Mouse (Mus musculus) limb, embryonic 12.5 days (tissue): ENCODE data around the gene Plbd1. TPM values are rescaled to one million over a fixed set of nuclear protein-coding genes. Genes with fewer than 3 reads are reported as not detected.

ENCODE experiments used
- ATAC-seq: fragments of 200-750 bp; cut with Nextera tagmentation; 2 replicates; pipeline ENCODE4 v1.8.0; 2017; ENCODE audit warnings: low read depth, moderate TSS enrichment; ENCODE audit not compliant: insufficient number of reproducible peaks, insufficient read depth, low FRiP score, low TSS enrichment
- H3K27ac ChIP-seq: fragments of 300-500 bp; sonication (generic); 2 replicates; pipeline ENCODE4 v1.5.1; 2016; ENCODE audit warnings: mild to moderate bottlenecking, moderate library complexity
- H3K27me3 ChIP-seq: fragments of 300-500 bp; sonication (generic); 2 replicates; pipeline ENCODE4 v1.6.1; 2016; ENCODE audit warnings: mild to moderate bottlenecking, moderate library complexity
- H3K36me3 ChIP-seq: fragments of 300-500 bp; sonication (generic); 2 replicates; pipeline ENCODE4 v1.6.1; 2016; ENCODE audit warnings: mild to moderate bottlenecking, moderate library complexity
- H3K4me1 ChIP-seq: fragments of 300-500 bp; sonication (generic); replicated peaks from 2 replicates; pipeline ENCODE4 v1.6.1; 2016
- H3K4me2 ChIP-seq: fragments of 300-500 bp; sonication (generic); 2 replicates; pipeline ENCODE4 v1.6.1; 2016; ENCODE audit warnings: mild to moderate bottlenecking, moderate library complexity
- H3K4me3 ChIP-seq: fragments of 300-500 bp; sonication (generic); replicated peaks from 2 replicates; pipeline ENCODE4 v1.5.1; 2016; ENCODE audit warnings: mild to moderate bottlenecking
- H3K9ac ChIP-seq: fragments of 300-500 bp; sonication (generic); replicated peaks from 2 replicates; pipeline ENCODE4 v1.6.1; 2016; ENCODE audit warnings: mild to moderate bottlenecking, moderate library complexity
- H3K9me3 ChIP-seq: fragments of 300-500 bp; sonication (generic); 2 replicates; pipeline ENCODE4 v1.6.1; 2016; ENCODE audit warnings: mild to moderate bottlenecking, moderate library complexity
- WGBS: fragments of 180-500 bp; shearing (Covaris S2); methylation state at CpG from one replicate; pipeline ENCODE4 v1.1.7; 2016; 5-methylcytosine and 5-hydroxymethylcytosine counted together
- polyA plus RNA-seq: library from polyadenylated mRNA; unstranded; fragments of >200 nt; fragmentation: Nextera tagmentation; extraction: Ambion mirVana; gene quantifications from 2 replicates; pipeline ENCODE4 v1.2.1, GENCODE M21; 2016

Plbd1 gene
- 1.4 and 1.5 TPM in 2 replicates for polyA plus RNA-seq

- peak; percentile 26; the same call in 1 of the 2 replicates for ATAC-seq
- H3K4me2 ChIP-seq = peak within 1 kb of the TSS; percentile 85
- no peaks in the 10 kb centered on the region for H3K9me3 ChIP-seq
- H3K27me3 ChIP-seq = peaks cover 40% of the 10 kb centered on the region
- H3K4me1 ChIP-seq = peaks cover 9% of the 10 kb centered on the region; the same call in 1 of the 2 replicates
- no peaks in the 10 kb centered on the region for H3K36me3 ChIP-seq
- 2% methylated on average over 19 of the region's 19 CpGs for WGBS
- H3K27ac ChIP-seq = no peak within 1 kb of the TSS
- H3K4me3 ChIP-seq = peak within 1 kb of the TSS; percentile 44
- H3K9ac ChIP-seq = peak within 1 kb of the TSS; percentile 51
These were observed at the start of gene Plbd1 for GRCm38 (mm10) chr6:136661706-136662016. Plbd1 (minus strand) TSS chr6:136661928.

- WGBS = 84% methylated on average over 5 of the region's 5 CpGs
- no peak overlapping the region for H3K4me3 ChIP-seq
- no peaks in the 10 kb centered on the region for H3K4me1 ChIP-seq
- H3K4me2 ChIP-seq = no peak overlapping the region
- H3K9ac ChIP-seq = no peak overlapping the region
- no peaks in the 10 kb centered on the region for H3K27me3 ChIP-seq
- no peaks in the 10 kb centered on the region for H3K36me3 ChIP-seq
- no peak for ATAC-seq
- H3K9me3 ChIP-seq = no peaks in the 10 kb centered on the region
- H3K27ac ChIP-seq = no peak overlapping the region
These were observed 48.7 kb upstream of the Plbd1 start for GRCm38 (mm10) chr6:136710408-136710807.

- Histone ChIP-seq H3K27ac (no peak overlapping the region), H3K9ac (no peak overlapping the region), H3K4me2 (no peak overlapping the region), H3K27me3 (no peaks in the 10 kb centered on the region), H3K9me3 (no peaks in the 10 kb centered on the region), H3K4me1 (no peaks in the 10 kb centered on the region), H3K36me3 (no peaks in the 10 kb centered on the region), H3K4me3 (no peak overlapping the region)
- ATAC-seq = no peak
- 91% methylated on average over 6 of the region's 6 CpGs for WGBS
These were observed 46.9 kb upstream of the Plbd1 start for GRCm38 (mm10) chr6:136708597-136708996.

- no peaks in the 10 kb centered on the region for H3K9me3 ChIP-seq
- no peak overlapping the region for H3K27ac ChIP-seq
- no peak overlapping the region for H3K4me3 ChIP-seq
- H3K9ac ChIP-seq = no peak overlapping the region
- no peaks in the 10 kb centered on the region for H3K27me3 ChIP-seq
- no peak for ATAC-seq
- H3K4me2 ChIP-seq = no peak overlapping the region
- H3K4me1 ChIP-seq = no peaks in the 10 kb centered on the region
- H3K36me3 ChIP-seq = no peaks in the 10 kb centered on the region
- 89% methylated on average over 3 of the region's 3 CpGs for WGBS
These were observed 40.1 kb upstream of the Plbd1 start for GRCm38 (mm10) chr6:136701878-136702277.

- no peak for ATAC-seq
These were observed 39.5 kb upstream of the Plbd1 start for GRCm38 (mm10) chr6:136701185-136701584.

GRCm38 (mm10) chr6:136691314-136691713 is 29.6 kb upstream of the Plbd1 start:
- H3K4me2 ChIP-seq = no peak overlapping the region
- H3K4me3 ChIP-seq = no peak overlapping the region
- H3K27me3 ChIP-seq = no peaks in the 10 kb centered on the region
- no peak overlapping the region for H3K27ac ChIP-seq
- no peak for ATAC-seq
- H3K4me1 ChIP-seq = peaks cover 8% of the 10 kb centered on the region; the same call in 1 of the 2 replicates
- WGBS = 89% methylated on average over 6 of the region's 6 CpGs
- 0 out of 2 replicates have a peak, but pooled peaks cover 6% of the 10 kb centered on the region for H3K9me3 ChIP-seq
- no peaks in the 10 kb centered on the region for H3K36me3 ChIP-seq
- no peak overlapping the region for H3K9ac ChIP-seq

More at GRCm38 (mm10) chr6:136701185-136701584, 39.5 kb upstream of the Plbd1 start:
- WGBS = 86% methylated on average over 5 of the region's 5 CpGs
- no peaks in the 10 kb centered on the region for H3K27me3 ChIP-seq
- no peak overlapping the region for H3K4me2 ChIP-seq
- no peaks in the 10 kb centered on the region for H3K4me1 ChIP-seq
- H3K9ac ChIP-seq = no peak overlapping the region
- H3K4me3 ChIP-seq = no peak overlapping the region
- no peaks in the 10 kb centered on the region for H3K9me3 ChIP-seq
- H3K36me3 ChIP-seq = no peaks in the 10 kb centered on the region
- H3K27ac ChIP-seq = no peak overlapping the region

- no peak overlapping the region for H3K4me3 ChIP-seq
- ATAC-seq = no peak
- H3K27me3 ChIP-seq = no peaks in the 10 kb centered on the region
- H3K4me2 ChIP-seq = no peak overlapping the region
- 84% methylated on average over 5 of the region's 5 CpGs for WGBS
- peaks cover 8% of the 10 kb centered on the region; the same call in 1 of the 2 replicates for H3K4me1 ChIP-seq
- H3K27ac ChIP-seq = no peak overlapping the region
- no peak overlapping the region for H3K9ac ChIP-seq
- H3K36me3 ChIP-seq = no peaks in the 10 kb centered on the region
- 0 out of 2 replicates have a peak, but pooled peaks cover 6% of the 10 kb centered on the region for H3K9me3 ChIP-seq
These were observed 28.8 kb upstream of the Plbd1 start for GRCm38 (mm10) chr6:136690527-136690926.

- peak overlapping the region; percentile 42; the same call in 1 of the 2 replicates for H3K27ac ChIP-seq
- H3K36me3 ChIP-seq = no peaks in the 10 kb centered on the region
- H3K27me3 ChIP-seq = no peaks in the 10 kb centered on the region
- 0 out of 2 replicates have a peak, but pooled peaks cover 6% of the 10 kb centered on the region for H3K9me3 ChIP-seq
- no peak overlapping the region for H3K9ac ChIP-seq
- 61% methylated on average over 15 of the region's 15 CpGs for WGBS
- no peak overlapping the region for H3K4me2 ChIP-seq
- peaks cover 8% of the 10 kb centered on the region; the same call in 1 of the 2 replicates for H3K4me1 ChIP-seq
- no peak for ATAC-seq
- no peak overlapping the region for H3K4me3 ChIP-seq
These were observed 28.2 kb upstream of the Plbd1 start for GRCm38 (mm10) chr6:136689790-136690413.

GRCm38 (mm10) chr6:136685433-136685832 is 23.7 kb upstream of the Plbd1 start:
- H3K4me2 ChIP-seq = no peak overlapping the region
- H3K4me1 ChIP-seq = peaks cover 8% of the 10 kb centered on the region; the same call in 1 of the 2 replicates
- WGBS = 76% methylated on average over 5 of the region's 5 CpGs
- H3K27me3 ChIP-seq = no peaks in the 10 kb centered on the region
- H3K4me3 ChIP-seq = no peak overlapping the region
- H3K9me3 ChIP-seq = 0 out of 2 replicates have a peak, but pooled peaks cover 2% of the 10 kb centered on the region
- ATAC-seq = no peak
- H3K36me3 ChIP-seq = no peaks in the 10 kb centered on the region
- no peak overlapping the region for H3K9ac ChIP-seq
- no peak overlapping the region for H3K27ac ChIP-seq

GRCm38 (mm10) chr6:136683410-136684334 is 21.9 kb upstream of the Plbd1 start:
- H3K4me1 ChIP-seq = no peaks in the 10 kb centered on the region
- 85% methylated on average over 11 of the region's 11 CpGs for WGBS
- H3K27me3 ChIP-seq = no peaks in the 10 kb centered on the region
- H3K4me3 ChIP-seq = no peak overlapping the region
- 0 out of 2 replicates have a peak, but pooled peaks cover 2% of the 10 kb centered on the region for H3K9me3 ChIP-seq
- no peak overlapping the region for H3K27ac ChIP-seq
- no peak overlapping the region for H3K9ac ChIP-seq
- no peaks in the 10 kb centered on the region for H3K36me3 ChIP-seq
- no peak for ATAC-seq
- H3K4me2 ChIP-seq = no peak overlapping the region

GRCm38 (mm10) chr6:136679381-136679780 is 17.7 kb upstream of the Plbd1 start:
- ATAC-seq = no peak
- H3K9ac ChIP-seq = no peak overlapping the region
- H3K27me3 ChIP-seq = no peaks in the 10 kb centered on the region
- no peak overlapping the region for H3K27ac ChIP-seq
- 35% methylated on average over 2 of the region's 2 CpGs for WGBS
- H3K36me3 ChIP-seq = no peaks in the 10 kb centered on the region
- no peak overlapping the region for H3K4me2 ChIP-seq
- H3K4me3 ChIP-seq = no peak overlapping the region
- peaks cover 7% of the 10 kb centered on the region; the same call in 1 of the 2 replicates for H3K9me3 ChIP-seq
- H3K4me1 ChIP-seq = no peaks in the 10 kb centered on the region
